Mouse (Mus musculus) liver, embryonic 16.5 days (tissue): Measurements from ENCODE around the gene Chit1. TPM values are rescaled to one million over a fixed set of nuclear protein-coding genes. Genes with fewer than 3 reads are reported as not detected.

Experiments used
- ATAC-seq: fragments of 200-750 bp; cut with Nextera tagmentation; 2 replicates; pipeline ENCODE4 v1.8.0; 2017; ENCODE audit warnings: low read depth, mild to moderate bottlenecking, moderate number of reproducible peaks, moderate library complexity
- H3K27ac ChIP-seq: fragments of 300-500 bp; sonication (generic); 2 replicates; pipeline ENCODE4 v1.5.1; 2014; ENCODE audit warnings: mild to moderate bottlenecking, low read length
- H3K27me3 ChIP-seq: fragments of 300-500 bp; sonication (generic); 2 replicates; pipeline ENCODE4 v1.6.1; 2014; ENCODE audit warnings: low read depth, low read length, mixed read lengths; ENCODE audit not compliant: control insufficient read depth, insufficient read depth
- H3K36me3 ChIP-seq: fragments of 300-500 bp; sonication (generic); 2 replicates; pipeline ENCODE4 v1.6.1; 2014; ENCODE audit warnings: mild to moderate bottlenecking; ENCODE audit not compliant: control insufficient read depth, insufficient read depth
- H3K4me1 ChIP-seq: fragments of 300-500 bp; sonication (generic); 2 replicates; pipeline ENCODE4 v1.6.1; 2014; ENCODE audit warnings: low read depth, low read length, mixed read lengths; ENCODE audit not compliant: control insufficient read depth
- H3K4me2 ChIP-seq: fragments of 300-500 bp; sonication (generic); 2 replicates; pipeline ENCODE4 v1.6.1; 2014; ENCODE audit warnings: low read depth, low read length, mixed read lengths
- H3K4me3 ChIP-seq: fragments of 300-500 bp; sonication (generic); 2 replicates; pipeline ENCODE4 v1.5.1; 2014; ENCODE audit warnings: low read depth, mild to moderate bottlenecking, low read length
- H3K9ac ChIP-seq: fragments of 300-500 bp; sonication (generic); 2 replicates; pipeline ENCODE4 v1.6.1; 2014; ENCODE audit warnings: low read depth, low read length
- H3K9me3 ChIP-seq: fragments of 300-500 bp; sonication (generic); replicated peaks from 2 replicates; pipeline ENCODE4 v1.6.1; 2016; ENCODE audit warnings: low read length; ENCODE audit not compliant: control insufficient read depth
- WGBS: fragments of 180-500 bp; shearing (Covaris S2); extraction: QIAGEN DNeasy Blood & Tissue Kit; methylation state at CpG from one replicate; pipeline ENCODE4 v1.1.7; 2014; ENCODE audit not compliant: insufficient replicate concordance; 5-methylcytosine and 5-hydroxymethylcytosine counted together
- polyA plus RNA-seq: library from polyadenylated mRNA; unstranded; fragments of >200 nt; fragmentation: Nextera tagmentation; extraction: Ambion mirVana; gene quantifications from 2 replicates; pipeline ENCODE4 v1.2.1, GENCODE M21; 2015

The Chit1 gene
- polyA plus RNA-seq, 1 experiment from 2014 or later: 0.19 TPM

GRCm38 (mm10) chr1:134077389-134078060 lies 33.5 kb upstream of the Chit1 start:
- Histone ChIP-seq H3K9ac (peak overlapping the region; percentile 94), H3K36me3 (peaks cover 29% of the 10 kb centered on the region), H3K27ac (peak overlapping the region; percentile 95), H3K27me3 (no peaks in the 10 kb centered on the region), H3K4me3 (peak overlapping the region; percentile 83), H3K4me1 (peaks cover 74% of the 10 kb centered on the region), H3K9me3 (no peaks in the 10 kb centered on the region), H3K4me2 (peak overlapping the region; percentile 79)
- 14% methylated on average over 14 of the region's 14 CpGs for WGBS
- no peak for ATAC-seq

- Histone ChIP-seq H3K4me1 (peaks cover 75% of the 10 kb centered on the region), H3K27ac (peak overlapping the region; percentile 95), H3K9me3 (no peaks in the 10 kb centered on the region), H3K36me3 (peaks cover 29% of the 10 kb centered on the region), H3K4me3 (peak overlapping the region; percentile 83), H3K4me2 (peak overlapping the region; percentile 79), H3K9ac (peak overlapping the region; percentile 94), H3K27me3 (no peaks in the 10 kb centered on the region)
- WGBS: 2% methylated on average over 19 of the region's 19 CpGs
- ATAC-seq: peak; percentile 58
Measured at GRCm38 (mm10) chr1:134078061-134078795, 32.8 kb upstream of the Chit1 start.

DNA sequence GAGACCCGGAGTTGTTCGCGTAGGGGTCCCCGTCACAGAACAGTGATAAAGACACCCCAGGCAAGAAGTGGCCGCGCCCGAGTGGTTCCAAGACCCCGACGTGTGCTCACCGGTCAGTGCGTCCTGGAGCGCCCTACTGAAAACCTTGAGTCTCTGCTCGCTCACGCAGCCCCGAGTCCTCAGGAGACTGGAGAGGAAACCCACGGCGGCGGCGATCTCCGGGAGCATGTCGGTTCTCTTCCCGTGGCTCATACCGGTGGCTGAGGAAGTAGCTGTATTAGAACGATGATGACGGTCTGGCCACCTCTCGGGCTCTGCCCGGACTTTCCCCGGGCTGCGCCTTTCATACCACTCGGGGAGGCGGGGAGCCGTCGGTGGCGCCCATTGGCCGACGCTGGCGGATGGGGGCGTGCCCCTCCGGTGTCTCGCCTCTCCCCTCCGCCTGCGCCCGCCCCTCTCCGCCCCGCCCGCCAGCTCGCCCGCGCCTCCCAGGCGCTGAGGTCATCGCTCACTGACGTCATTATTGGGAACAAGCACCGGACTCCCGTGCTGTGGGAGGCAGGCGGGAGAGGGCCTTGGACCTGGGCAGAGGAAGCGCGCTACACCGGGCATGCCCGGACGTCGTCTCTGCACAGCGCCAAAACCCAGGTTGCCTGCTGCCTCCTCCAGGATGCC lies 32.1 kb upstream of the Chit1 start, which contains the start of gene Btg2:
Btg2 (minus strand) TSS at position 319 of the 675 bp plus-strand sequence.
- Histone ChIP-seq H3K9ac (peak within 1 kb of the TSS; percentile 94), H3K27me3 (no peaks in the 10 kb centered on the region), H3K36me3 (peaks cover 29% of the 10 kb centered on the region), H3K9me3 (no peaks in the 10 kb centered on the region), H3K4me1 (peaks cover 75% of the 10 kb centered on the region), H3K4me2 (peak within 1 kb of the TSS; percentile 90), H3K4me3 (peak within 1 kb of the TSS; percentile 83), H3K27ac (peak within 1 kb of the TSS; percentile 95)
- WGBS: under 1% methylated on average over 61 of the region's 62 CpGs
- peak; percentile 88 for ATAC-seq

DNA sequence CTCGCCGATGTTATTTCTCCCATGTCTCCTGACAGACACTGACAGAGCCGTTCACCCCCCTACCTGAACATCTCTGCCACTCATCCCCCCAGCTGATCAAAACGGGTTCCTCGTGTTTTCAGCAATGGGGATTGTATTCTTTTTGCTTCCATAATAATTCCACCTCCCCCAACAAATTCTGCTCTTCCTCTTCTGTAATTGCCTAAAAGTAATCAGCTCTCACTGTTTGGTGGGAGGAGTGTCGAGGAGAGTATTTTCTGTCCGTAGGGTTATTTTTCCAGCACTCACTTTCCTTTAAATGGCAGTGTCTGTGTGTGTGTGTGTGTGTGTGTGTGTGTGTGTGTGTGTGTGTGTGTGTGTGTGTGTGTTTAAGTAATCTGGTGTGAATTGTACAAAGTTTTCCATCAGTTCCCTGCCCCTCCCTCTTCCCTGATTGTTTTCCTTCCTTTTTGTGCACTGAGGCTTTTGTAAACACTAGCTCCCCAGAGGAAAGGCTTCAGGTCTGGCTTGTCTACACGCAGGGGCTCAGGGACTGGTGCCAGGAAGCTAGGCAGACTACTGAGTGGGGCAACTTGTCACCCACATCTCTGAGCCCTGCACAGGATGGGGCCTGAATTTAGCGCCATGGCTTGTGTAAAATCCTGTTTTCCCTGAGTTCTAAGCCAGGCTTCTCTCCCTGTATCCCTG lies 31.4 kb upstream of the Chit1 start:
- H3K4me1 ChIP-seq: peaks cover 72% of the 10 kb centered on the region
- peak overlapping the region; percentile 88 for H3K27ac ChIP-seq
- H3K4me2 ChIP-seq: peak overlapping the region; percentile 90
- peak overlapping the region; percentile 80 for H3K9ac ChIP-seq
- peaks cover 27% of the 10 kb centered on the region for H3K36me3 ChIP-seq
- no peaks in the 10 kb centered on the region for H3K9me3 ChIP-seq
- peak overlapping the region; percentile 60 for H3K4me3 ChIP-seq
- no peak for ATAC-seq
- no peaks in the 10 kb centered on the region for H3K27me3 ChIP-seq
- WGBS: 5% methylated on average over 9 of the region's 9 CpGs

GRCm38 (mm10) chr1:134080406-134080805 lies 30.6 kb upstream of the Chit1 start:
- peaks cover 20% of the 10 kb centered on the region for H3K36me3 ChIP-seq
- 50% methylated on average over 4 of the region's 4 CpGs for WGBS
- H3K4me1 ChIP-seq: peaks cover 72% of the 10 kb centered on the region

GRCm38 (mm10) chr1:134080881-134081450 lies 30.1 kb upstream of the Chit1 start:
- no peak for ATAC-seq
- Histone ChIP-seq H3K4me2 (no peak overlapping the region), H3K4me3 (no peak overlapping the region), H3K4me1 (peaks cover 72% of the 10 kb centered on the region), H3K27ac (peak overlapping the region; percentile 60), H3K9me3 (no peaks in the 10 kb centered on the region), H3K9ac (peak overlapping the region; percentile 80; the same call in 1 of the 2 replicates), H3K27me3 (no peaks in the 10 kb centered on the region), H3K36me3 (peaks cover 15% of the 10 kb centered on the region)
- 71% methylated on average over 5 of the region's 5 CpGs for WGBS

More at GRCm38 (mm10) chr1:134080406-134080805, 30.6 kb upstream of the Chit1 start:
- Histone ChIP-seq H3K9me3 (no peaks in the 10 kb centered on the region), H3K4me2 (no peak overlapping the region), H3K4me3 (no peak overlapping the region), H3K27ac (peak overlapping the region; percentile 60), H3K9ac (peak overlapping the region; percentile 80), H3K27me3 (no peaks in the 10 kb centered on the region)
- ATAC-seq: no peak

DNA sequence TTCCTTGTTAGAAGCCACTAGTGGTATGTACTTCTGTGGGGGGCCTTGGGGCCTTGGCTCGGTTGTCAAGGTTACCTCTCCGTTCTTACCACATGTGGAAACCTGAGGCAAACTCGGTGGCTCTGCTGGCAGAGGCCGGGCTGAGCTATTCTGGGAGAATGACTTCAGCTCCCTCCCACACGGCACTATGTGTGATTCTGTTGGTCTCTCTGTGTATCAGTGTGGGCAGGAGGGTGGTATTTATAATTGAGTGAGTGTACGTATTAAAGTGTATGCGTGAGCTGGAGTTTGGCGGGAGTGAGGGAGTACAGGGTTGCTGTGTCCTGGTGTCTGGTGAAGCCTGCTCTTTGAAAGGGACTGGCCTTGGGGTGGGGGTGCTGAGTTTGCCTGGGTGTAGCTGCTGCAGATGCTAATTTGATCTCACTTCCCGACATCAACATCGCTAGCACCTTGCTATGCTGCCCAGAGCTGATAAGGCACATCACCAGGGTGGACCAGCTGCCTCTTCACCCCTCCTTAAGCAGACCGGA lies 28.0 kb upstream of the Chit1 start:
- H3K27me3 ChIP-seq: no peaks in the 10 kb centered on the region
- peak; percentile 61 for ATAC-seq
- peaks cover 83% of the 10 kb centered on the region for H3K4me1 ChIP-seq
- H3K4me3 ChIP-seq: peak overlapping the region; percentile 22
- 34% methylated on average over 11 of the region's 11 CpGs for WGBS
- H3K9ac ChIP-seq: peak overlapping the region; percentile 65
- peak overlapping the region; percentile 58 for H3K4me2 ChIP-seq
- H3K36me3 ChIP-seq: no peaks in the 10 kb centered on the region
- no peaks in the 10 kb centered on the region for H3K9me3 ChIP-seq
- peak overlapping the region; percentile 93 for H3K27ac ChIP-seq

GRCm38 (mm10) chr1:134083676-134084075 lies 27.4 kb upstream of the Chit1 start:
- Histone ChIP-seq H3K9me3 (no peaks in the 10 kb centered on the region), H3K27me3 (no peaks in the 10 kb centered on the region), H3K36me3 (no peaks in the 10 kb centered on the region), H3K9ac (peak overlapping the region; percentile 65), H3K4me1 (peaks cover 89% of the 10 kb centered on the region), H3K4me2 (peak overlapping the region; percentile 58), H3K4me3 (no peak overlapping the region), H3K27ac (peak overlapping the region; percentile 93)
- no peak for ATAC-seq
- 65% methylated on average over 8 of the region's 8 CpGs for WGBS
